Mouse (Mus musculus) heart, postnatal 10 days (tissue): ENCODE data around the gene Zfp683. TPM values are rescaled to one million over a fixed set of nuclear protein-coding genes. Genes with fewer than 3 reads are reported as not detected.

Experiments used
- DNase-seq, 2 experiments: peaks; one replicate each; pipeline ENCODE4 v3.0.0; 2021
- intact Hi-C: fragments of 180-260 bp; cut with DNase I; formaldehyde crosslinking; loops from one replicate; pipeline ENCODE4 v1.15.1; 2025
- total RNA-seq, 2 experiments: library from RNA; stranded (reverse); gene quantifications; 2 replicates each; pipeline ENCODE4 v1.2.3; 2021

Gene Zfp683
- total RNA-seq, 2 experiments from 2014 or later, result not detected

DNA sequence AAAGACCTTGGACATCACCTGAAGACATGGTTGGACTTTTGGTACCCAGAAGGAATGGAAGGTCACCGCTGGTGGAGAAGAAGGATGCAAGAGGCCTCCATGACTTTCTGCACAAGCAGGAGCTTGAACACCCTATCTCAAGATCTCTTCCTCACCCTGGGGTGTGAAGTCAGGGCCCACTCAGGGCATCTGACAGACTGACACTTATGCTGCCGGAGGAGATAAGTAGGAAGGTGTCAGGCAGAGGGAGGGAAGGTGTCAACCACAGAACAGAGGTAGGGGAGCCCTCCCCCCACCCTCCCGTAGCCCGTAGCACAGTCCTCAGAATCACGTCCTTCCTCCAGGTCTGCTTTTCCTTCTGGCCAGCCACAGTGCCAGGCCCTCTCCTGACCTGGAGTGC is 6.0 kb upstream of the Zfp683 start:
- intact Hi-C loops, result no loop called here
- no peak for DNase-seq

GRCm38 (mm10) chr4:134051912-134052311 is 1.7 kb upstream of the Zfp683 start:
- DNase-seq, result no peak
- intact Hi-C loops, result no loop called here

- intact Hi-C loops, result no loop called here
- peak; percentile 57 to 64 for DNase-seq
Observed at GRCm38 (mm10) chr4:134052560-134052959, 1.1 kb upstream of the Zfp683 start.

DNA sequence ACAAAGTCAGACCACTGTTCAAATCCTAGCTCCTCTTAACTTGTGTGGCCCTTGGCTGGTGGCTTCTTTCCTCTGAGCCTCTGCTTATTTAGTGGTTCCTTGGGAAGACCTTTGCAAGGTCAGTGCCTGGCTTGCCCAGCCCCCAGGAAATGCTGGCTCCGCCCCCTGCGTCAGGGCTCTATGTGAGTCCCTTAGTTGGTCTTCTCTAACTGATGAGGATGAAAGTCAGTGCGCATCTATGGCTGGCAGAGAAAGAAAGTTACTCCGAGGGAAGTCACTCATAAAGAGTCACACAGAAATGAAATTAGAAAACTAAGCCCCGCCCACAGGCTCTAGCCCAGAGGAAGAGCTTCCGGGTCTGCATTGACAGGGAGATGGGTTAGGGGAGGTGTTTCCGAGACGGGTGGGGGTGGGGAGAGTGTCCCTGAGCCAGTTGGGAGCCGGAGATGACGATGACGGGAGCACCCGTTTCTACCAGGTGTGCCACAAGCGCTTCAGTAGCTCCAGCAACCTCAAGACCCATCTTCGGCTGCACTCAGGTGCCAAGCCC is 4.6 kb downstream of the Zfp683 start:
- intact Hi-C loops, result no loop called here

GRCm38 (mm10) chr4:134058908-134059307 is 5.3 kb downstream of the Zfp683 start:
- DNase-seq, result no peak
- intact Hi-C loops, result no loop called here

More for the DNA sequence above, 4.6 kb downstream of the Zfp683 start:
- no peak for DNase-seq

DNA sequence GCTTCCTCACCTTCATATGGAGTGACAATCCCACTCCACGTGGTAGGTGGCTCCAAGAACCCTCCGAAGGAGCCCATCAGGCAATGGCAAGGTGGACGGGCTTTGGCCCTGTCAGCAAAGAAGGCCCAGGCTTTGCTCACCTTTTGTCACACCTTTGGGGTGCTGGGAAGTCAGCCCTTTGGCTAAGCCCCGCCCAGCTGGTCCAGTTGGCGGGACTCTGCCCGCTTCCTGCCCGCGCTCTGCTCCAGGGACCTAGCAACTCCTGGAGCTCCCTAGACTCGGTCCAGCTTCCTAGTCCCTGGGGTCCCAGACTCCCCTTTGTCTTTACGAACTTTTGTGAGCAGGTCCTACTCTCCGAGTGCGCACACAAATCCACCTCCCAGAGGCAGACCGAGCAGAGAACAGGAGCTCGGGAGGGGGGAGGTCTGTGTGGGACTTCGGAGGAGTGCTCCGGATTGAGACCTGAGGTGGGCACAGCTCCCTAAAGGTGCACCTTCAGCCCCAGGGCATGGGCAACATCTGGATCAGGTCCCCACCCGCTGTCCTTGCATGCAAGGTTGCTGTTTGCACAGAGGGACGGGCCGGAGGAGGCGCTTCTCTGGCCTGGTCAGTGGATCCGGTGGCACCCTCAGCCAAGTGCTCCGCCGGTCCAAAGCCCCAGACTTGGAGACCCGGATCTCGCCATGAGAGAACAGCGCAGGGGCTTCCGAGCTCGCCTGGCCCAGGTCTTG is 6.7 kb downstream of the Zfp683 start, which contains the start of gene Crybg2:
Gene Crybg2 (plus strand): TSS at position 681 of the 731 bp plus-strand sequence.
- intact Hi-C loops, result no loop called here
- DNase-seq, result no peak

DNA sequence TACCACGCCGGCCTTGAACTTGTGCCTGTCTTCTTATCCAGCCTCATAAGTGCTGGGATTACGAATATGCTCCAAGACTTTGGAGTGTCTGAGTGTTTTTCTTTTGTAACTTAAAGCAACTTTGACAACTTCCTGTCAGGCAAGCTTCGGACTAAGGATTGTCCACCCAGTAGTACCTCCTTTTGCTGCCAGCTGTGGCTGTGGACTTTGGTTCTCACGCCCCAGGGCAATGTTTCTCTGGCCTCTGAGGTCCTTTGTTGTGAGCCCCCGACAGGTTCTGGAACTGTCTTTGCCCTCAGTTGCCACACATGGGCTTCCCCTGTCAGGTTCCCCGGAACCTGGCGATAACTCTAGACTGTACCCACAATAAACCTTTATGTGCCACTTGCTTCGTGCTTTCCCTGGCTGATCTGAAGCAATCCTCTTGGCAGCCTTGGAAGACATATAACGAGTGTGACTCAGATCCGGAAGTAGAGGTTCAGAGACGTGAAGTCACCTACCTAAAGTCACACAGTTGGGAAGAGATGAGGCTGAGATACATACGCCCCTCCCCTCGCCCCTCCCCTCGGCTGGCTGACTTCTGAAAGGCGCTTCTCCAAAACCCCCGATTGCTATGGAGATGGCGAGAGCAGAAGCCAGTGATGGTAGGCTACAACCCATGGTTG is 7.7 kb downstream of the Zfp683 start:
- intact Hi-C loops, result no loop called here
- DNase-seq, result no peak

GRCm38 (mm10) chr4:134061944-134062446 is 8.4 kb downstream of the Zfp683 start:
- intact Hi-C loops, result no loop called here
- DNase-seq, result no peak

- intact Hi-C loops, result no loop called here
Observed at GRCm38 (mm10) chr4:134062561-134062960, 8.9 kb downstream of the Zfp683 start.

GRCm38 (mm10) chr4:134065431-134066004 is 11.9 kb downstream of the Zfp683 start:
- DNase-seq, result no peak
- intact Hi-C loops, result no loop called here

More at GRCm38 (mm10) chr4:134062561-134062960, 8.9 kb downstream of the Zfp683 start:
- no peak for DNase-seq

GRCm38 (mm10) chr4:134067383-134067782 is 13.7 kb downstream of the Zfp683 start:
- no peak for DNase-seq
- intact Hi-C loops, result no loop called here

DNA sequence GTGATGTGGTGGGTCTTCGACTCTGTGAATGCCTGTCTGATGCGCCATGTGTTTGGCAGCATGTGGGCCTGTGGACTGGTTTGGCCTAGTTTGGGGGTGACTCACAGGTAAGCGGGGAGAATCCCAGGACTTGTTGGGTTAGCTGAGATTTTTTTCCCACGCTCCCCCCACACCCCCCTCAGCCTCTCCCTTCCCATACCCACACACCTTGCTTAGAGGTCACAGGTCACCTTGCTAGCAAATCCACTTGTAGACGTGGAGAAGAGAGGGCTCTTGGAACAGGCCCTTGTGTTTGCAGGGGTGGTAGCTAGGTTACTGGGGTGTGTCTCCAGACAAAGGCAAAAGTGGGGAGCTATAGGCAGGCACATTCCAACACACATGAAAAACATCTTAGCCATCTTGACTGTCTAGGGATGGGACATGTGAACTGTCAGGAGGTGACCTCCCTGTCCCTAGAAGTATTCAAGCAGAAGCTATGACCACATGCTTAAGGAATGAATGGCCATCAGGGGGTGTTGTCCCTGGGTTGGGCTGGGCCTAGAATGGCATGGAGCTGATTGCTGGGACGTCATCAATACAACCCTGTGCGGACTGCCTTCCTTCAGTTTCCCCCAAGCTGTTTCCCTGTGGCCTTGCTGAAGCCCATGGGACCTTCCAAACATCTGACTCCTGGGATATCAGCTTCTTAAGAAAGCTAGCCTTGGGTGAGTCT is 14.4 kb downstream of the Zfp683 start:
- intact Hi-C loops, result no loop called here
- DNase-seq, result no peak

GRCm38 (mm10) chr4:134068793-134069580 is 15.3 kb downstream of the Zfp683 start:
- intact Hi-C loops, result no loop called here
- no peak for DNase-seq

GRCm38 (mm10) chr4:134078694-134079093 is 25.1 kb downstream of the Zfp683 start:
- peak; percentile 59 to 64 for DNase-seq
- intact Hi-C loops, result loop anchor here (2.0 kb wide), 1 partner anchor 42 kb away; no protein-coding TSS in a partner anchor

DNA sequence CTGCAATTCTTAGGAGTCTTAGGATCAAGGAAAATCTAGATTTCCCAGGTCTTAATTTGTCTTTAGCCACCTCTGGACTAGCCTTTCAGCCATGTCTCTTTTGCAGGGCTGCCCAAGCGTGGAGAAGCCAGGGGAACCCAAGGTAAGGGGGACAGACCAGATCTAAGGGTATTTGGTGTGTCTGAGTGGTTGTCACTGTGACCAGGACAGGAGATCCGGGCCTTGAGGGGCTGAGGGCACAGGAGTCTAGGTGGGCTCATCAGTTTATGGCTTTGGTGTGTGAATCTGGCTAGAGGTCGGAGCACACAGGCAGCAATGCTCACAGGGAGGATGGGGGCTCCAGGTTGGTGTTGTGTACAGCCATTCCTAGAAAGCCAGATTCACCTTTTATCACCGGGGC is 27.0 kb downstream of the Zfp683 start:
- DNase-seq, result no peak
- intact Hi-C loops, result no loop called here

- DNase-seq, result peak; percentile 44 to 46
- intact Hi-C loops, result no loop called here
Observed at GRCm38 (mm10) chr4:134081730-134082386, 28.2 kb downstream of the Zfp683 start.

DNA sequence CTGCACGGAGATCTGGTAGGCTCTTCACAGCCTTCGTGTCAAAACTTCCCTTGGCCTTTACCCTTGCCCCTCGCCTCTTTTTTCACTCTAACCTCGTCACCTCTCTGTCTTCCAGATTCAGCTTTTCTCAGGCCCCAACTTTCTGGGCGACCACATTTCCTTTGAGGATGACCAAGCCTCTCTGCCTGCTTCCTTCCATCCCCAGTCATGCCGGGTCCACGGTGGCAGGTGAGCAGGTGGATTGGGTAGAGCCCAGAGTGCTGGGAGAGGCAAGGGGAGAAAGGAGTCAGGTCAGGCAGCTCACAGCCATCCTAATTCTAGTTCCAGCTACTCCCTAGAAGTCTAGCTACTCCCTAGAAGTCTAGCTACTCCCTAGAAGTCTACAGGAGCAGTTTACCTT is 28.8 kb downstream of the Zfp683 start:
- no peak for DNase-seq

DNA sequence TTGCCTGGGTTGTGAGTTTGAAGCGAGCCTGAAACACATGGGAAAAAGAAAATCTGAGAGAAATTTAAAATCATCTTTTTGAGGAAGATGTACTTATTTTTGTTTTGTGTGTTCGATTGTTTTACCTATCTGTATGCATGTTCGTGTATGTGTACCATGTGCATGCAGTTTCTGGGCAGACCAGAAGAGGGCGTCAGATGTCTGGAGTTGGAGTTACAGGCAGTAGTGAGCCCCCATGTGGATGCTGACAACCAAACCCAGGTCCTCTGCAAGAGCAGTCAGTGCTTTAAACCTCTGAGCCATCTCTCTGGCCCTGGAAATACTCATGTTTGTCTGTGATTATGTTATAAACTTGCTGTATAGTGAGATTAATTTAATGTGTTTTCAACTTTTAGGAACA is 31.4 kb downstream of the Zfp683 start:
- intact Hi-C loops, result loop anchor here (5.0 kb wide), 1 partner anchor 197 kb away; no protein-coding TSS in a partner anchor
- no peak for DNase-seq

More for the DNA sequence above, 28.8 kb downstream of the Zfp683 start:
- intact Hi-C loops, result no loop called here

- DNase-seq, result peak; percentile 28 to 54
- intact Hi-C loops, result loop anchor here (2.0 to 5.0 kb wide), 2 partner anchors 51 to 195 kb away; no protein-coding TSS in a partner anchor
Observed at GRCm38 (mm10) chr4:134087412-134087811, 33.8 kb downstream of the Zfp683 start.
